Mouse (Mus musculus): Measurements from ENCODE around the gene Lins1.

Gene Lins1

GRCm38 (mm10) chr7:66729232-66729631, 39.5 kb downstream of the Lins1 start:
- no peak for DNase-seq (ENCODE audit: low read depth, low spot score)

GRCm38 (mm10) chr7:66733431-66733830, 43.7 kb downstream of the Lins1 start:
- DNase-seq (ENCODE audit: low read depth, low spot score), result no peak

DNA sequence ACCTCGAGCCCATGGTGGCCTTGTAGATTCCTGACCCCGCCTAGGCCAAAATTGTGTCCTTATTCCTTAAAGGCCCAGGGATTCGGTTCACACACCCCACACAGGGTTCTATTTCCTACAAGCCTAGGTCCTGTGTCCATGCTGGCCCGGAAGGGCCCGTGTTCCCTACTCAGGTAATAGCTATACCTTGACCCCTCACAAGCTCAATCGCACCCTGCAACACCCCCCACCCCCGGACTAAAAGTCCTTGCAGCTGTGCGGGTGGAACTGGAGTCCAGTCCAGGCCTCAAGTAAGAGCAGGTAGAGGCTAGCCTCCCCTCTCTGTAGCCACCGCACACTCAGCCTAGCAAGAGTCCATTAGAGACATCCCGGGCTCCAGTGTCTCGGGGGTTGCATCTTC, 44.2 kb downstream of the Lins1 start:
- no peak for DNase-seq (ENCODE audit: low read depth, low spot score)

GRCm38 (mm10) chr7:66734466-66734865, 44.8 kb downstream of the Lins1 start:
- DNase-seq (ENCODE audit: low read depth, low spot score), result no peak

- DNase-seq (ENCODE audit: low read depth, low spot score), result no peak
Observed at GRCm38 (mm10) chr7:66734993-66735392, 45.3 kb downstream of the Lins1 start.

GRCm38 (mm10) chr7:66737418-66737817, 47.7 kb downstream of the Lins1 start:
- DNase-seq (ENCODE audit: low read depth, low spot score), result no peak

- DNase-seq (ENCODE audit: low read depth, low spot score), result no peak
Observed at GRCm38 (mm10) chr7:66741008-66741407, 51.3 kb downstream of the Lins1 start.

DNA sequence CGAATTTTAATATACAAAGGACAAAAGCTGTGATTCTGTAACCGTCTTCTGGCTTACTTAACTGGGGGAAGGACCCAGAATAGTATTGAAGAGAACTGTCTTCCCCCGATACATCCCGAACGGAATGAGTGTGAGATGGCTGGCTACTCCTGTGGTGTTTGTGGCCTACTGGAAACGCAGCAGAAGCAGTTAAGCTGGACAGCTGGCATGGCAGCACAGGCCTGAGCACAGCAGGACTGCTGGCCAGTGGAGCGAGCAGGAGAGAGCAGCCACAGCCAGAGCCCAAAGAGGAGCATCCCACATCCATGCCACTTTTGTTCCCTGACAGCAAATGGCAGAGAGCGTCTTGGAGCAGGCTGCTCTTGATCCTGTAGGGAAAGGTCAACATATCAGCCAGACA, 51.7 kb downstream of the Lins1 start:
- no peak for DNase-seq (ENCODE audit: low read depth, low spot score)

DNA sequence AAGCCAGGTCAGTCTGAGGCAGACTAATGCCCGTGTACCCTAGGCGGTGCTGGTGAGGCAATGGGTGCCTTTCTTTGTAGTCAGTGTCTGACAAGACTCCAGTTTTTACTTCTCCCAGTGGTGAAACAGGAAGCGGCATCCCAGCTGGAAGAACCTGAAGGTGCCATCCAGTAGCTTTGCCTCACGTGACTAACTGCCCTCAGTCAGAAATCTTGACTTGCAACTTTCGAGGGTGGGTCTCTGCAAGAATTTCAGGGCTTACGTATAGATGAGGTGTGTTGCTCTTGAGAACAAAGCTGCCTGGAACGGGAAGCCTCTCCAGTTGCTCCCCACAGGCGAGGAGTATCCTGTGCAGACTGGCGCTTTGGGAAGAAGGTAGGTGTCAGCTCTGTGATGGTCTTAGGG, 53.7 kb downstream of the Lins1 start, which contains the start of gene Cers3:
Gene Cers3 (plus strand): TSS at position 128 of the 405 bp plus-strand sequence.
- no peak for DNase-seq (ENCODE audit: low read depth, low spot score)

DNA sequence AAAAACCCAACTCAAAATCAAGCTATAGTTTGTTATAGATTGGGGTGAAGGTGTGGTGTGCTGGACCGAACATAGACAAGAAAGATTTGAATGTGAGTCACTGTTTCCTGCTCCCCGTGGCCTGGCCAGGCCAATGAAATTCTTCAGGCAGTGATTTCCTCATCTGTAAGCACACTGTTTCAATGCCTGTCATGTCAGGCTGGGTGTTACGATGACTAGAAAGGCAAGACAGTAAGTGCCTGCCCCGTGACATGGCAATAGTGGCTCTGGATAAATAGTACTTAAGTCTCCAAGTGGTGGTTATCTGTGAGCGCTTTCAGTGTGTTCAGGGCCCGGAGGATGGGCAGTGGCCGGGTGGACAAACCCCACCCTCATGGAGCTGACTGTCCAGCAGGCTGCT, 57.3 kb downstream of the Lins1 start:
- DNase-seq (ENCODE audit: low read depth, low spot score), result no peak

DNA sequence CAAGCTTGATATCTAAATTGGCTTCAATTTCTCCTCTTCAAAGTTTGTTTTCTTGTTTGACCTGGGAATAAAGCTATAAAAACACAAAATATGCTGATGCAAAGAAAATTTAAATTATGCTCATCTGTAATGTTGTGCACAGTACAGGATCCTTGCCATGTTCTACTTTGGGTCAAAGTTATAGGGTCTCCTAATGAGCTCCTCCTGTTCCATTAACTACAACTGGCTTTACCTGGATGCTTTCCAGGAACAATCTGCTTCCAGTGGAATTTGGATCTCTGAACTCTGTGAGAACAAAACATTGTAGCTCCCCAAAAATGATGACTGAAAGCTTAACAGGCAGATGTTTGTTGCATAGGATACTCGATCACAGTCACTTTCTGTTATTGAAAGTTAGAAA, 60.3 kb downstream of the Lins1 start:
- no peak for DNase-seq (ENCODE audit: low read depth, low spot score)

DNA sequence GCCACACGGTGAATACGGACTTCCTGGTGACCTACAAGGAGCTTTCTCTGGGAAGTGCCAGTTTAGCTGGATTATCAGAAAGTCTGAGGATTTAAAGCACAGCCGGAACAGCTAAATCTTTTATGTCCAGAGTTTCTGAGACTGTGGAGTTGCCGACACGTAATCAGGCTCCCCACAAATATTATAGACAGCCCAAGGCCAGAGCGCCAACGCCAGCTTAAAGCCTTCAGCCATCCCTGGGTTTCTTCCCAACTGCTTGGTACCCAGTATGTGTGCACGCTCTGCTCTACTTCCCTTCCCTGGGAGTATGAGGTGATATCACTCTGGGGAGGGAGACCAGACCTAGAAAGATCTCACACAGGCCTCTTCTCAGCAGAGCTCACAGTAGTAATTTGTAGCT, 64.1 kb downstream of the Lins1 start:
- DNase-seq (ENCODE audit: low read depth, low spot score), result no peak

- DNase-seq (ENCODE audit: low read depth, low spot score), result no peak
Observed at GRCm38 (mm10) chr7:66755611-66756010, 65.9 kb downstream of the Lins1 start.

All from A20 (cell line).